Mouse (Mus musculus): ENCODE measurements at regions not wholly inside any gene's neighbourhood (a gene's known extent, or its start where the extent isn't known, plus 50 kb on each side); places are given as distances from the start of the nearest gene placed in this dataset.

- TF ChIP-seq CHD2 (IDR thresholded peaks at IDR 0.05; ENCODE audit: low read depth, low read length) = no peak
- TF ChIP-seq ZC3H11A (IDR thresholded peaks at IDR 0.05; ENCODE audit: borderline replicate concordance, low read depth, low read length) = no peak
- no peak for TF ChIP-seq MAFK (IDR thresholded peaks at IDR 0.05; ENCODE audit: insufficient read depth, low read depth, low read length)
Observed at GRCm38 (mm10) chr4:12616665-12617064, 444.9 kb upstream of the Fam92a start.

Measured in ES-E14 (cell line).